ENCODE assay signal across 31 mouse cellular contexts in the genomic region with DNA sequence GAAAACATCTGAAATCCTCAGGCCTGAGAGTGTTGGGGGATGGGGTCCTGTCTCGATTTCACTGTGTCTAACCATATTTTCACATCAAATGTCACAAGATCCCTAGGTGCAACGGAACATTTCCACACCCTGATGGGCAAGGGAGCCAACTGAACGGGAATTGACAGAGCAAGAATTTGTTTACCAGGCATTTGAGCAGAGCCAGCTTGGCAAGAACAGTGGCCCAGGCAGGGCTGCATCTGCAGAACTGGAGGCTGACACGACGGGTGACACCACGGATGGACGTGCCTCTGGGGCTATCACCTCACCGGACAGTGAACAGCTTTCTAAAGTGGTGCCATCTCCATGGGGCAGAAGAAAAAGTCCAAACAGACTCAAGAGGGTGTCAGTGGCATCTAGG. TPM values are rescaled to one million over a fixed set of nuclear protein-coding genes. Genes with fewer than 3 reads are reported as not detected.
"Had no signal": no experiment of that assay in that cellular context is flagged by ENCODE, and none has a peak within 500 bp of the region (broad histone marks: within the 10 kb centered on the region; RNA-seq: fewer than 3 reads in every experiment).

No protein-coding gene starts in this region.

- H3K27me3 ChIP-seq: neural tube, embryonic 15.5 days; stomach, embryonic 15.5 days had no signal

- H3K9me3 ChIP-seq: lung, embryonic 15.5 days; stomach, embryonic 15.5 days had no signal

- H3K4me2 ChIP-seq: liver, embryonic 11.5 days; lung, embryonic 15.5 days; neural tube, embryonic 12.5 days; neural tube, embryonic 15.5 days; stomach, embryonic 15.5 days had no signal

- H3K4me3 ChIP-seq: left cerebral cortex, adult 2 months; lung, embryonic 15.5 days; megakaryocyte, embryonic 14.5 days; midbrain, embryonic 10.5 days; neural tube, embryonic 12.5 days; neural tube, embryonic 15.5 days; stomach, embryonic 15.5 days had no signal

- DNase-seq: kidney, adult 2 months; kidney, postnatal 10 days; kidney, postnatal 36 days; layer of hippocampus, postnatal 36 days; lung, adult 18-20 months; lung, postnatal 10 days; lung, postnatal 36 days; midbrain, embryonic 14.5 days; right cerebral cortex, adult 18-20 months; right cerebral cortex, postnatal 14 days; right cerebral cortex, postnatal 4 days; spleen, adult 18-20 months; thymus, postnatal 25 days had no signal

- H3K27ac ChIP-seq: left cerebral cortex, adult 2 months; liver, embryonic 14.5 days; lung, embryonic 15.5 days; midbrain, embryonic 10.5 days; neural tube, embryonic 12.5 days; neural tube, embryonic 15.5 days; stomach, embryonic 15.5 days had no signal

- H3K4me1 ChIP-seq: lung, embryonic 15.5 days; megakaryocyte, embryonic 14.5 days; midbrain, embryonic 10.5 days; neural tube, embryonic 12.5 days; neural tube, embryonic 15.5 days; stomach, embryonic 15.5 days had no signal

- H3K36me3 ChIP-seq: lung, embryonic 15.5 days; midbrain, embryonic 10.5 days; neural tube, embryonic 12.5 days; neural tube, embryonic 15.5 days; stomach, embryonic 15.5 days had no signal

- H3K9ac ChIP-seq: liver, embryonic 14.5 days; lung, embryonic 15.5 days; neural tube, embryonic 12.5 days; neural tube, embryonic 15.5 days; stomach, embryonic 15.5 days had no signal

RNA-seq across cellular contexts. Expression of a gene that starts 15.2 kb away (rescaled TPM):
- total RNA-seq: layer of hippocampus, adult 8-10 months; layer of hippocampus, postnatal 10 days; layer of hippocampus, postnatal 36 days; left cerebral cortex, adult 2 months; left cerebral cortex, postnatal 10 days; left cerebral cortex, postnatal 36 days had no signal
- polyA plus RNA-seq: kidney, adult 2 months; kidney, embryonic 14.5 days; limb, embryonic 11.5 days; limb, embryonic 14.5 days; liver, embryonic 11.5 days; liver, embryonic 14.5 days; lung, embryonic 15.5 days; midbrain, embryonic 10.5 days; midbrain, embryonic 14.5 days; neural tube, embryonic 12.5 days; neural tube, embryonic 15.5 days; stomach, embryonic 15.5 days; thymus, postnatal 0 days; urinary bladder, adult 2 months had no signal

RNA-seq across cellular contexts. Expression of a gene that starts 44.1 kb away (rescaled TPM):
- total RNA-seq: layer of hippocampus, adult 8-10 months; layer of hippocampus, postnatal 36 days; left cerebral cortex, adult 2 months; left cerebral cortex, postnatal 10 days; left cerebral cortex, postnatal 36 days had no signal
- polyA plus RNA-seq: limb, embryonic 11.5 days; liver, embryonic 11.5 days; liver, embryonic 14.5 days; lung, embryonic 15.5 days; urinary bladder, adult 2 months had no signal
